Mouse (Mus musculus) cerebellum, adult 11 months (tissue): ENCODE data around the gene Uhrf1.

Experiments used
- DNase-seq: peaks from one replicate; pipeline ENCODE4 v3.0.0; 2022

Uhrf1 gene

DNA sequence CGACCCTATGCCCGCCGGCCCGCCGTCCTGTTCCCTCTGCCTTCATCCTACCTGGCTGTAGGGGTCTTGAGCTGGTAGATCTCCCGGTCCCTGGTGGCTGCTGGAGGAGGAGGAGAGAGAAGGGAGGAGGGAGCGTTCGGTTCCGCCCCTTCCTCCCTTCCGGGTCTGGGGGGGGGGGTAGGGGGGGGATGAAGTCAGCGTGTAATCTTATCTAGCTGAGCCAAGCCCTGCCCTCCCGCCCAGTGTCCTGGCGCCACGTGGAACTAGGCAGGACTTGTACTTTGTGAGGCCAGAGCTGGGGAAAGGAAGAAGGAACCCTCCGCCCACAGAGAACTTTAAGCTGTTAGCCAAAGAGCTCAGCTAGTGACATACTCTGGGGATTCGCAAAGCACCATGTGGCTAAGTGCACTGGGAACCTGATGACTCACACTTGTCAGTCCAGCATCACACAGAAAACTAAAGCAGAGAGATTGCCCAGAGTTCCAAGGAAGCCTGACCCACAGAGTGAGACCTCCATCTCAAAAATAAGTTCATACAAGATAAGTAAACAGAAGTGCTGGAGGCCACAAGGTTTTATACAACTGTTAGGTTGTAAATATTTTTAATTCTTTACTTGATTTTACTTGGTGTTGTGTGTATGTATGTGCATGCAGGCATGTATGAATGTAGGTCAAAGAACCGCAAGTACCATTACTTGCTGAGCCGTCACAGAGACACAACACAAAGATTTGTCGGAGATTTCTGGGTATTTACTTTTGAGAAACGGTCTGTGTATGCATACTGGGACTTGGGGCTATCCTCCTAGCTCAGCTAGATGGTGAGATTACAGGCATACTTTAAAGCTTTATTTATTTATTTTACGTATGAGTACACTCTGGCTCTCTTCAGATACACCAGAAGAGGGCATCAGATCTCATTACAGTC is 26.2 kb upstream of the Uhrf1 start, which contains the start of gene Ticam1:
Gene Ticam1, minus strand, starts transcription at position 144 of the 924 bp plus-strand sequence.
- peak; percentile 62 for DNase-seq

GRCm38 (mm10) chr17:56277567-56277893 is 25.6 kb upstream of the Uhrf1 start:
- DNase-seq: no peak

GRCm38 (mm10) chr17:56278340-56278739 is 24.8 kb upstream of the Uhrf1 start:
- no peak for DNase-seq

DNA sequence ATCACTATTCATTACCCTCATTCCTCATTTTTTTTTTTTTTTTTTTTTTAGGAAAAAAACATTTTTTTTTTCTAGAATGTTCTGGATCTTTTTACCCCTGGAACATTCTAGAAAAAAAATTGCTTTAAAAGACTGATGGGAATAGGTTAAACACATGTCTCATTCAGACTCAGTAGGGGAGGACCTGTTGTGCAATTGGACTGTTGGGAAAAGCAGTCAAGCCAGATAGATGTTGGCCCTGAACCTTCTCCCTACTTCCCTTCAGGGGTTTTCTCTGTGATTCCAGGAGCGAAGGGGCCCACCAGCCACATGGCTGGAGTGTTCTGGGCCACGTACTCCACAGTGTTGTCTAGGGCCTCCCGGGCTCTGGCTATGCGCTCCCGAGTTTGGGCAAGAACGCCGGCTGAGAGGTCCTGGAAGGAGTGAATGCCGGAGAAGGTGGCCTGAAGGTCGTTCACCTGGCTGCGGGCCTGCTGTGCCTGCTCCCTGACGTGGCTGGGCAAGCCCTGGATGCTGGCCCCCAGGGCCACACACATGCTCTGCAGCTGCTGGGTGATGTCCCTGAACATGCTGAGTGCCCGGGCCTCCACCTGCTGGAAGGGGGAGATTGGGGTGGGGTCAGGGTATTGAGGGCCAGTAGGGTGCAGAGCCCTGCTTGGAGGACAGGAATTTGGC is 23.5 kb upstream of the Uhrf1 start:
- DNase-seq: no peak

GRCm38 (mm10) chr17:56281193-56281592 is 21.9 kb upstream of the Uhrf1 start:
- no peak for DNase-seq

GRCm38 (mm10) chr17:56282802-56283201 is 20.3 kb upstream of the Uhrf1 start:
- no peak for DNase-seq

DNA sequence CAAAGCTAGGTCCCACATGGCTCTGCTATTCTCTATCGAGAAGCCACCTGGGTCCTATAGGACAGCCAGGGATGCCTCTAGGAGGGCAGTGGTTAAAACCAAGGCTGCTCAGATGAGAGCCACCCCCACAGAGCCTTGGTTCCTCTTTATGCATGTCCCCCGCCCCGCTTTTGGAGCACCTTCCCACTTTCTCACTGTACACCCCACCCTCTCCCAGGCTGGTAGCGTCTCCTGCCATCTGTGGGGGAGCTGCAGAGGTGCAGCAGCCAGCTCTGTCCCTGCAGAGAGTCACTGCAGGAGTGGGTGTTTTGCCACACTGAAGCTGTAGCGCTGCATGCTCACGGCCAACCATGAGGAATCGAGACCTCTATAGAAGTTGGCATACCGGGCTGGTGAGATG is 19.8 kb upstream of the Uhrf1 start:
- no peak for DNase-seq

DNA sequence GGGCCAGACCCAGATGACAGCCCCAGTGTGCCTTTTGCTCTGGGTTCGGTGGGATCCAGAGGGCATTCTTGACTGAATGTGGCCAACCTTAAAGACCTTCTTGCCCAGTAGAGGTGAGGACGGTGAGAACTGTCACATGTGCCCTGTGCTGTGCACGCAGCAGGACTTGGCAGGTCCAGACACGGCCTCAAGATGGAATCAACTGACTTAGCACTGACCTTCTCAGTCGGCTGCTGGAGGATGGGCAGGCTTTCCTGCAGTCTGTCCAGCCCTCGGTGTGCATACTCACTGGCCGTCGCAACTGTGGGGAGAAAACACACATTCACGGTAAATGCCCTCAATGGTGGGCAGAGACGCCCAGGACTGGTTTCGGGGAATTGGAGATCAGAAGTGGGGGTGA is 17.1 kb upstream of the Uhrf1 start:
- no peak for DNase-seq

GRCm38 (mm10) chr17:56287830-56288229 is 15.3 kb upstream of the Uhrf1 start:
- no peak for DNase-seq

DNA sequence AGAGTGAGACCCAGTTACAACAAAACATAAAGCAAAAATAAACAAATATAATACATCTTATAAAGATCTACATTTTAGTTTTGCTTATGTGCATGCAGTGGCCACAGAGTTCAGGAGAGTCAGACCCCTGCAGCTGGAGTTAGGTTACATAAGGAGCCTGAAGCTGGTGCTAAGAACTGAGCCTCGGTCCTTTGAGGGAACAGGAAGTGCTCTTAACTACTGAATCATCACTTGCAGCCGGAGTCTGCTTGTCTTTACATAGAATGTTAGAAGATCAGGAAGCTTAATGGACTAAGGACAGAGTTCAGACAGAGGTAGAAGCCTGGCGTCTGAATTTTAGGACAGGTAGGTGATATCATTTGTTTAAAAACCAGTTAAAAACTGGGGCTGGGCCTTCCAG is 14.3 kb upstream of the Uhrf1 start:
- DNase-seq: no peak

DNA sequence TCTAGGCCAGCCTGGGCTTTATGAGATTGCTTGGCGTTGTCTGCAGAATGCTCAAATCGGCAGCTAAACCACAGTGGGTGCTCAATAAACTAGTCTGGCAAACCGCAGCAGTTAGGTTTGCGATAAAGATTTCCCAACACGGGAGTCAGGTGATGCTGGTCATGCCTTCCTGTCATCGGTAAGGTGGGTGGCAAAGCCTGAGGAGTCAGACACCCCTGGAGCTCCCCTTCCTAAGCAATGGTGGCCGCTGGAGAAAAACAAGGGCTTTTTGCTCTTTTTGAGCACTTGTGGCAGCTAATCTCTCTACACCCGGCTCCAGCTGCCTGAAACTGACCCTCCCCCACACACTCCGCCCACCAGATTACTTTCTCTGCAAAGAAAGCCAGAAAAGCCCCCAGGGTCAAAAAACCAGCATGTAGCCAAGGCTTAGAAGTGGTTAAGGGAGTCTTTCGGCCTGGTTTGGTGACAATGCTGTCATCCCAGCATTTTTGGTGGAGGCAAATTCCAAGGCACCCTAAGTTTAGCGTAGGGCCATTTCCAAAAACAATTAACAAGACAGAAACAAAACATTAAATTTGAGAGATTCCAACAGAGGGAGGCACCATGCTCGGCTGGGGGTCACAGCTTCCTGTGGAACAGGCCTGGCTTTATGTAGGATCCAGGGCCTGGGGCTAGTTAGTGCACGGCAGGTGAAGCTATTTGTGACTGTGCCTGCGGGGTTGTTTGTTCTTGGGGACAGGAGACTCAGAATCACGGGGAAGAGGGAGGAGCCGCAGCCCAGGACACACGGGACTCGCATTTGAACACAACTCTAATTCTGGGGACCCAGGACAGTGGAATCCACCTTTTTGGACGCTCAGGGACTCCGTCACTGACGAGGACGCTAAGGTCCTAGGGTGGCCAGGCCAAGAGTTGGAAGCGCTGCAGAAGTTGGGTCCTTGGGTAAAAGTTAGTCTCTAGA is 13.5 kb upstream of the Uhrf1 start:
- no peak for DNase-seq

DNA sequence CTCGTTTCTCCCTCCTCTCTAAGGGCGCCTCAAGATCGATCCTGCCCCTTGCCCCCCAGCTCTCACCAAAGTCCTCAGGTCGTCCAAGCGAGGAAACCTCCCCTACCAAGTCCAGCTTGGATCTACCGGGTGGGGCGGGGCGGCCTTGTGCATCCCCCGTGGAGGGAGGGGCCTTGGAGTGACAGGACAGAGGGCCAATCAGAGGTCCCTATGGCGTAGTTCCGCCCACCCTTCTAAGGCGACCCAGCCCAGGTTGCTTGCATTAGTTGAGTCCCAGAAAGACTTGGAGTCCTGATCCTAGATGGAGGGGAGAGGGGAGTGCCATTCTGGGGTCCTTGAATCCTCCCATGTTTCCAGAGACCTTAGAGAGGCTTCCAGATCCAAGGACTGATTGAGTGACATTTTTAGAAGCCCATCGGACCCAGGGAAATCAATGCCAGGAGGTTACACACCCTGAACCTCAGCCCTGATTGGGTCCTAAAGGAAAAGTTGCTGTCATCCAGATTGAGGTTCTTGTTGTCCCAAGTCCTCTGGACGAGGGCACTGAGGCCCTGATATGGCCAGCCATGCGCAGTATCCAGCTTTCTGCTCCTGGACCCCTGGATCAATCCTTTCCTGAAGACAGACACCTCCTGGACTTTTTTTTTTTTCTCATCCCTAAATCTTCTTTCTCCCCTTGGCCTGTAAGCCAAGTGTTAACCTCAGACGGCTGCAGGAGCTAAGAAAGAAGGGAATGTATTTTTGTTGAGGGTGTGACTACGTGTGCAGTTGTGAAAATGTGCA is 12.5 kb upstream of the Uhrf1 start:
- DNase-seq: no peak

GRCm38 (mm10) chr17:56291171-56291511 is 12.0 kb upstream of the Uhrf1 start:
- DNase-seq: peak; percentile 63

GRCm38 (mm10) chr17:56291826-56292475 is 11.2 kb upstream of the Uhrf1 start:
- DNase-seq: no peak

- DNase-seq: no peak
Observed at GRCm38 (mm10) chr17:56292531-56293222, 10.4 kb upstream of the Uhrf1 start, which contains the start of gene Plin3. Gene Plin3, minus strand, starts transcription at chr17:56292873.

DNA sequence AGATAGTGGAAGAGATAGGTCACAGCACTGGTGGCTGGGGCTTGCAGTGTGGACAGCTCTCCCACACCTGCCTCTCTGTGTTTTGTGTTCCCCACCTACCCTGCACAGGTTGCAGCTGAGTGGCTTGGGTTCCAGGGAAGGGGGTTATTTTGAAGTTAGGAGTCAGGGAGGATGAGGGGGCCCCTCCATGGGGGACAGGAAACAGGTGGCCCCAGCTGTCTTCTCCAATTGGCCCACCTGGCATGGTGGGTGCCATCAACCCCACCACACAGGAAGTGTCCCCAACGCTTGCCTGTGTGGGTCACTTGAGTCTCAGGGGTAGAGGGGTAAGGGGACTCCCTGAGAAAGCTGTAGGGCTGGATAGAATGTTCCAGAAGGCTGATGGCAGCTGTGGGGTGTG is 9.8 kb upstream of the Uhrf1 start:
- no peak for DNase-seq

GRCm38 (mm10) chr17:56294241-56294640 is 8.9 kb upstream of the Uhrf1 start:
- peak; percentile 66 for DNase-seq

- DNase-seq: no peak
Observed at GRCm38 (mm10) chr17:56296201-56296600, 6.9 kb upstream of the Uhrf1 start.

DNA sequence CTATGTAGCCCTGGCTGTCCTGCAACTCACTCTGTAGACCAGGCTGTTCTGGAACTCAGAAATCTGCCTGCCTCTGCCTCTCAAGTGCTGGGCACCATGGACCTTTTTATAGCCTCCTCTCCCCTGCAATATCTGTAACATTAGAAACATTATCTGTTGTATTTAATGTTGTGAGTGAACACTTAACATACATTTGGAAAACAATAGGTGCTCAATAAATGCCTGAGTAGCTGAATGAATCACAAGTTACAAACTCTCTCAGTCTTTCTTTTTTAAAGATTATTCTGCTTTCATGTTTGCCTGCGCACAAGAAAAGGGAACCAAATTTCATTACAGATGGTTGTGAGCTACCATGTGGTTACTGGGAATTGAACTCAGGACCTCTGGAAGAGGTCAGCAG is 4.9 kb upstream of the Uhrf1 start:
- no peak for DNase-seq

GRCm38 (mm10) chr17:56300186-56300585 is 2.9 kb upstream of the Uhrf1 start, which contains the start of gene Arrdc5:
Gene Arrdc5, minus strand, starts transcription at chr17:56300286.
- no peak for DNase-seq

DNA sequence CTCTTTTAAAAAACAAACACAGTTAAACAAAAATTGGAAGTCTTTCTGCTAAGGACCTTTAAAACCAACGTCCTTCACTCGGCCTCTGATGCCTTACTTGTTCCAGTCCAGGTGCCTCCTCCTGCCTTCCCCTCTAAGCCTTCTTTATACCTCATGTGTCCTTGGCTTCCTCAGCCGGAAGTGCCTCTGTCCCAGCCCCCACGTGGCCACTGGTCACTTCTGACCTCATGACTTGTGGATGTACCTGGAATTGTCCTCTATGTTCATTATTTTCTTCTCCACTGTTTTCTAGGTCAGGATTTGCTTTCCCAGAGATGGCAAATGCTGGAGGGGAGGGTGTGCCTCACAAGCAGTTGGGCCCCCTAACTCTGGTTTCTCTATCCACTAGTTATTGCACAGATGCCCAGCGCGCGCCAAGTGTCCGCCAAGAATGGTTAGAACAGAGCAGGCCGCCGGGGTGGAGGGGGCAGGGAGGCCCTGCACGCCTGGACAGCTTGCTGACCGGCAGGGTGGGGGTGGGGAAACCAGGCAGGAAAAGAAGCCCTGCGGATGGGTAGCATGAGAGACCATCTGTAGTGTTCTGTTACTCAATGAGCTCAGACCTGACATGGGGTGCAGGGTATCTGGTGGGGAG is 641 bp upstream of the Uhrf1 start:
- DNase-seq: no peak
